Mouse (Mus musculus) liver, embryonic 18 days (tissue): ENCODE results near the gene Lgi4. TPM values are rescaled to one million over a fixed set of nuclear protein-coding genes. Genes with fewer than 3 reads are reported as not detected.

ENCODE experiments used
- polyA plus RNA-seq: library from polyadenylated mRNA; depleted of rRNA; stranded (reverse); fragments of >200 nt; gene quantifications from 2 replicates; pipeline ENCODE4 v1.2.3, GENCODE M21; 2012; rRNA removed

The Lgi4 gene
- 0.21 and 0.23 TPM in 2 replicates for polyA plus RNA-seq

DNA sequence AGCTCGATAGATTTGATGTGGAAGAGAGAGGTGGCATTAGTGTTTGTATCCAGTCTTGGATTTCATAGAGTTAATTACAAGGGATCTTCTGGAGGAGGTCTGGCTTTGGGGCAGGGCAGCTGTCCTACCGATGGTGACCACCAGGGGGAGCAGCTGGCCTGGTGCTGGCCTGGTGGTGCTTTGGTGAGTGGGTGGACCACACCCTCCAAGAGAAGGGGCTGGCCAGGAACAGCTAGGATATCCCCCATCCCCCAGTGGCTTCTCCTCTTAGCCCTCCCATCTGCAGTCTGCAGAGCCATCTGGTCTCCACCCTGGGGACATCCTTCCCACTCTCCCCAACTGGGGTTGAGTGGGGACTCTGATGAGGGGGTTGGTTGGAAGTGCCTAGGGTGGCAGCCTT lies at the start of gene Lgi4:
Gene Lgi4, plus strand, starts transcription at position 235 of the 400 bp plus-strand sequence.

DNA sequence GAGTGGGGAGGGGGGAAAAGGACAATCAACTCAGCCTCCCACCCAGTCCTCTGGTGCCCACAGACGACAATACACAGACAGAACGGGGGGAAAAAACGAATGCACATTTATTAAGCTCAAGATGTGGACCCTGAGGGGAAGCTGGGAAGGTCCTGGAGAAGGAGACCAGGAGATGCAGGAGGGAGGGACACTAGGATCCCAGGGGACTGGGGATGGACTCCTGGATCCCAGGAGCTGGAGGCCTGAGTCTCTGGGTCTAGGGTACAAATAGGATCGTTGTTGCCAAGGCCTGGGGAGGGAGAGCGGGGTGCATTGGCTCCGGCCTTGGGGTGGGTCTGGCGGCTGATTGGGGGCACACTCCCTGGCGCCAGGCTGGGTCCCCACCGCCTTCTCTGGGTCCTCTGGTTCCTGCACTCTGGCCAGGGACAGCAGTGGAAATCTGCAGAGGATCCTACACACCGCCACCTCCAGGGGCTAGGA lies 16.7 kb upstream of the Lgi4 start, which contains the start of gene Fxyd5:
Gene Fxyd5, minus strand, starts transcription at position 51 of the 480 bp plus-strand sequence.

DNA sequence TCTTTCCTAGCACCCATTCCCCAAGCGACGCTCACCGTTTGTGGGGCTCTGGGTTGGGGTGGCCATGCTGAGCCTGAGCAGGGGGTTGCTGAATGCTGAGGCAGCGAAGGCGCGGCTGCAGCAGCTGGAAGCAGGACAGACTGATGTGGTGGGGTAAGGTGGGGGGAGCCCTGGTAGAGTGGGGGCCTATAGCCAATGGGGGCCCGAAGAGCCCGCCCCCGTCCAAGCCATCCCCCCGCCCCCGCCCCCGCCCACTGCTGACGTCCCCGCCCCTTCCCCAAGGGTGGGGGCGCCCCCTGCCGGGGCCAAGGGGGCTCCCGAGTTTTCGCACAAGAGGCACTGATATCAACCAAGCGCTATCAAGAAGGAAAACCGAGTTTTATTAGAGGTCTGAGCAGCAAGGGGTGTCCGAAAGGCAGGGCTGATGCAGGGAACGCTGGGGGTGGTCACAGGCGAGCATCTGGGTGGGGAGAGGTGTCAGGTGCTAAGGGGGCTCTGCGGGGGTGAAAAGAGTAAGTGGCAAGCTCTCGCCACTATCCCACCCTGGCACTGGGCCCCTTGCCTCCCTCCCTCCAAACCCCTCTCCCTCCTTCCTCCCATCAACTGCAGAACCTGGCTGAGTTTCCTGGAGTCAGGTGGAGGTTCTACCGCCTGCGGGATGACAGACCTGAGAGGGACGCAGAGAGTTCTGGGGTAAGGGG lies 7.7 kb upstream of the Lgi4 start, which contains the start of gene Fxyd7:
Gene Fxyd7, minus strand, starts transcription at position 147 of the 701 bp plus-strand sequence.

DNA sequence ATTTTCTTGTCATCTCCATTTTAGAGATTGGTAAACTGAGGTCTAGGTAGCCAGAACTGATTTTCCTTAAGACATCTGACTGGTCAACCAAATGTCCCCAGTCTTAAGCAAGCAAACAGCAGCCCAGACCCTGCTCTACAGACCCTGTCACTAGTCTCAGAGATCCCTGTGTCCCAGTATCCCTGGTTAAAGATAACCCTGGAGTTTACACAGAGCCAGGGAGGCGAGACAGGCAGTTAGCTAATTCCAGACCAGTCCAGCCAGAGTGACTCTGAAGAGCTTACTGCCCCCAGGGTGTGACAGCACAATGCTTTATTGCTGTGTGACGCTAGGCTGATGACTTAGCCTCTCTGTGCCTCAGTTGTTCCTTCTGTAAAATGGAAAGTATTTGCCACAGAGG lies 2.1 kb upstream of the Lgi4 start, which contains the start of gene Fxyd1:
Gene Fxyd1, minus strand, starts transcription at position 129 of the 400 bp plus-strand sequence.

DNA sequence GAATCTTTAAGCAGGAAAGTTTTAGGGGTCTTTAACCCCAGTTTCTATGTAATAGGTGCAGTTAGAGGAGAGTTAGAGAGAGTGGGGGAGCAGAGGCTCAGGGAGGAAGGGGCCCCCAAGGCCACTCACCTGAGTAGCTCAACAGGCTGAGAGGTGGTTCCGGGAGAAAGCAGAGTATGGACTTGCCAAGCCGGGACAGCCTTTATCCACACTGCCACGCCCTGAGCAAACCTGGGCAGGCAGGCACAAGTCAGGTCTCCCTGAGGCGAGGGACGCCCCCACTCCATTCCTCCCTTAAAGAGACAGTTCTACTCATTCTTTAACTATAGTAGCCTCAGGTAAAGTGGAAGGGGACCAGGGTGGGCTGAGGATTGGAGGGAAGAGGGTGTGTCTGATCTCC lies 17.4 kb downstream of the Lgi4 start, which contains the start of gene Fxyd3:
Gene Fxyd3, minus strand, starts transcription at position 213 of the 400 bp plus-strand sequence.

DNA sequence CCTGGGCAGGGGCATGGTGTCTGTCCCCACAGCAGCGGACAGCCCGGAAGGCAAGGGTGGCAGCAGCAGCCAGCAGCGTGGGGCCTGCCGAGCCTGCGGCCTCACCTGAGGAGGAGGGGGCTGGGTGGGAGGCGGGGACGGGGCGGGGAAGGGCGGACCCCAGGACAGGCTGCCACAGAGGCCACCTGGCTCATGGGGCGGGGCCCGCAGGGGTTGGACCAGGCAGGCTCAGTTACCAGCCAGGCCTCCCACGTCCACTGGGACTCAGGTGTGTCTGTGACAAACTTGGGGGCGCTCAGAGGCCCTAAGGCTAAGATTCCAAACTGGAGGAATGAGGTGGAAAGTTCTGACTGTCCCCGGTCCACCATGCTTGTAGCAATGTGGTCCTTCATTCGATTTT lies 56.0 kb downstream of the Lgi4 start, which contains the start of gene Hpn:
Gene Hpn, minus strand, starts transcription at position 109 of the 400 bp plus-strand sequence.

Other genes with a start within 250 kb of the Lgi4 start
- 1.4 and 1.7 TPM in 2 replicates for gene Ffar2, start 235.6 kb upstream of the Lgi4 start, polyA plus RNA-seq
- gene Ffar3, start 203.2 kb upstream of the Lgi4 start, polyA plus RNA-seq = not detected in 2 replicates
- gene Ffar1, start 197.8 kb upstream of the Lgi4 start, polyA plus RNA-seq = 0.06 and 0.07 TPM in 2 replicates
- gene Cd22, start 179.0 kb upstream of the Lgi4 start, polyA plus RNA-seq = 3.4 and 4.7 TPM in 2 replicates
- 0.32 and 0.35 TPM in 2 replicates for gene Mag, start 144.5 kb upstream of the Lgi4 start, polyA plus RNA-seq
- gene Hamp2, start 134.7 kb upstream of the Lgi4 start, polyA plus RNA-seq = not detected in 2 replicates
- gene Hamp, start 115.3 kb upstream of the Lgi4 start, polyA plus RNA-seq = 30.9 and 57.5 TPM in 2 replicates
- 47.1 and 50.1 TPM in 2 replicates for gene Usf2, start 102.5 kb upstream of the Lgi4 start, polyA plus RNA-seq
- gene Lsr, start 85.9 kb upstream of the Lgi4 start, polyA plus RNA-seq = 31.7 and 32.1 TPM in 2 replicates
- gene Fam187b, start 85.6 kb upstream of the Lgi4 start, polyA plus RNA-seq = 4.2 and 4.8 TPM in 2 replicates
- gene Fxyd5, start 16.9 kb upstream of the Lgi4 start, polyA plus RNA-seq = 21.8 and 22.9 TPM in 2 replicates
- 0.53 and 0.70 TPM in 2 replicates for gene Fxyd7, start 7.9 kb upstream of the Lgi4 start, polyA plus RNA-seq
- gene Fxyd1, start 2.1 kb upstream of the Lgi4 start, polyA plus RNA-seq = 186 and 200 TPM in 2 replicates
- gene Fxyd3, start 17.4 kb downstream of the Lgi4 start, polyA plus RNA-seq = 0.85 and 1.2 TPM in 2 replicates
- 217 and 233 TPM in 2 replicates for gene Hpn, start 55.9 kb downstream of the Lgi4 start, polyA plus RNA-seq
- 2.8 and 3.3 TPM in 2 replicates for gene Scn1b, start 67.7 kb downstream of the Lgi4 start, polyA plus RNA-seq
- gene Gramd1a, start 96.6 kb downstream of the Lgi4 start, polyA plus RNA-seq = 30.3 and 39.3 TPM in 2 replicates
- not detected in 2 replicates for gene Scgb2b2, start 231.2 kb downstream of the Lgi4 start, polyA plus RNA-seq
- not detected in 2 replicates for gene Scgb1b2, start 232.5 kb downstream of the Lgi4 start, polyA plus RNA-seq